Mouse (Mus musculus): ENCODE measurements around the gene Kmo.

DNA sequence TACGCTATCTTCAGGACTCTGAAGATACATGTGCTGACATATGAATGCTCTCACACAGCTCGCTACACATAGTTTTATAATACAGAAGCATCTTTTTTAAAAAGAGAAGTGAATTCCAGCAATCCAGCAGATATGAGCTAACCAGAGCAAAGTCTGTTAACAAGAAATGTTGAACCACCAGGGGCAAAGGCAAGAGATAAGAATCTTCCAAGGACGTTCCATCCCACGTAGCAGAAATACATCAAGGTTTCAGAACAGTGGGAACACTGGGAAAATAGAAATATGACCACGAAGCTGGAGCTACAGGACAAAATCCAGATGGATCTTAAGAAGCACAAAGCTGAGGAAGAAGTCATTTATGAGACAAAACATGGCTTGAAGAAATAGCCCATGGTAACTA is 10.2 kb downstream of the Kmo start:
- TF ChIP-seq POLR2A (IDR thresholded peaks at IDR 0.05; ENCODE audit: borderline replicate concordance, extremely low read depth, insufficient read depth, insufficient read length, poor library complexity, severe bottlenecking) (no peak), CTCF (IDR thresholded peaks at IDR 0.05; ENCODE audit: borderline replicate concordance, extremely low read depth, insufficient read depth, insufficient read length) (no peak)

All from brain, embryonic 14.5 days (tissue).